Mouse (Mus musculus): ENCODE data around the gene Gm37240. TPM values are rescaled to one million over a fixed set of nuclear protein-coding genes. Genes with fewer than 3 reads are reported as not detected.
A peak's percentile ranks its signal among the peaks of the same experiment; 100 is the strongest.

Gm37240 gene
- polyA plus RNA-seq, 1 experiment from 2014 or later, result 0.52 TPM

DNA sequence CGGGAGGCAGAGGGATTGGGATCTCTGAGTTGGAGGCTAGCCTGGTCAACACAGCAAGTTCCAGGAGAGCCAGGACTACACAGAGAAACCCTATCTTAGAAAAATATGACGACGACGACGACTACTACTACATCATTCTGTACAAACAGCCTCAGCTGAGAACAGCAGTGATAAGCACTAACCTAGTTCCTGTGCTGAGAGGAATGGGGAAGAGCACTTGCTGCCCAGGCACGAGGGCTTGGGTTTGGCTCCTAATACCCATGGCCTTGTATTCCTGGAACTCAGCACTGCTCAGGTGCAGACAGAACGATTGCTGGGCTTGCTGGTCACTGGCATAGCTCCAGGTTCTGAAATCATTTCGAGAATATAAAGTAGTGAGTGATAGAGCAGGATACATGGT, 1178.2 kb downstream of the Gm37240 start:
- peaks cover 4% of the 10 kb centered on the region; the same call in 1 of the 2 replicates for H3K9me3 ChIP-seq (replicated peaks)
- H3K36me3 ChIP-seq, result no peaks in the 10 kb centered on the region
- ATAC-seq, result no peak
- H3K27me3 ChIP-seq (replicated peaks), result 0 out of 2 replicates have a peak, but pooled peaks cover 4% of the 10 kb centered on the region
- no peak overlapping the region for H3K9ac ChIP-seq
- H3K4me1 ChIP-seq, result no peaks in the 10 kb centered on the region
- H3K4me3 ChIP-seq, result no peak overlapping the region
- WGBS (ENCODE audit: insufficient replicate concordance), result 52% methylated on average over 8 of the region's 8 CpGs
- H3K4me2 ChIP-seq, result no peak overlapping the region
- H3K27ac ChIP-seq, result no peak overlapping the region

DNA sequence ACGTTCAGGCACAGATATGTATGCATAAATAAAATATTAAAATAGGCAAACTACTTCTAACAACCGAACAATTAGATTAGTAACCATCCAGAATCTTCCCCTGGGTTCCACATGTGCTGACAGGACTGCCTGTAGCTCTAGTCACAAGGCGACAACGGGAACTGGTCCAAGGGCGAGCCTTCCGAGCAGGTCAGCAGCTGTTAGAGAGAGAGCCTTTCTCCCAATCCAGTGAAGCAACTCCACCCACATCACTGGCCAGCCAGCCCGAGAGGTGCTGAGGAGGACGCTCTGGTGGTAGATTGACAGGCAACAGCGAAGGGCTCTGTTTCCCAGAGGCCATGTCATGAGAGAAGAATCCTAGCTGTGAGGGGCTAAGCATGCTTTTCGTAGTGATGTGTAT, 1178.8 kb downstream of the Gm37240 start:
- Histone ChIP-seq H3K4me2 (no peak overlapping the region), H3K36me3 (no peaks in the 10 kb centered on the region), H3K4me3 (no peak overlapping the region), H3K9ac (no peak overlapping the region), H3K4me1 (peaks cover 6% of the 10 kb centered on the region), H3K27me3 (replicated peaks) (0 out of 2 replicates have a peak, but pooled peaks cover 4% of the 10 kb centered on the region), H3K9me3 (replicated peaks) (peaks cover 4% of the 10 kb centered on the region; the same call in 1 of the 2 replicates), H3K27ac (no peak overlapping the region)
- ATAC-seq, result no peak
- WGBS (ENCODE audit: insufficient replicate concordance), result 70% methylated on average over 10 of the region's 10 CpGs

DNA sequence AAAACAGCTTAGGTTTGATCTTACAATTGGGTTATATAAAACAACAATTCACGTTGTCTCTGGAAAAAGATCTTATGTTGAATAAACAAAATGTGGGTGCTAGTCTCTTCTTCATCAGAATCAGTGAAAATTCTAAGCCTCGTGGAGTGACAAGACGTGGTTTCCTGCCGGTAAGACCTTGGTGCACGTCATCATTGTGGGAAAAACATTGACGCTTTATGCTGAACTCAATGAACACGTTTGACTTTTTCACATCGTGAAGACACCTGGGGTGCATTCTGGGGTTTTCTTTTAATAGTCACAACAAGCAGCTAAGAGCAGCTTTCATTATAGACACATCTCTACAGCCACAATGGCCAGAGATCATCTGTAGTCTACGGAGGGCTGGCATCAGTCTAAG, 1182.1 kb downstream of the Gm37240 start:
- no peak overlapping the region for H3K4me3 ChIP-seq
- H3K27ac ChIP-seq, result no peak overlapping the region
- ATAC-seq, result no peak
- H3K36me3 ChIP-seq, result no peaks in the 10 kb centered on the region
- no peak overlapping the region for H3K9ac ChIP-seq
- 59% methylated on average over 9 of the region's 9 CpGs for WGBS (ENCODE audit: insufficient replicate concordance)
- no peak overlapping the region for H3K4me2 ChIP-seq
- H3K9me3 ChIP-seq (replicated peaks), result peaks cover 4% of the 10 kb centered on the region; the same call in 1 of the 2 replicates
- H3K4me1 ChIP-seq, result peaks cover 29% of the 10 kb centered on the region
- H3K27me3 ChIP-seq (replicated peaks), result no peaks in the 10 kb centered on the region

DNA sequence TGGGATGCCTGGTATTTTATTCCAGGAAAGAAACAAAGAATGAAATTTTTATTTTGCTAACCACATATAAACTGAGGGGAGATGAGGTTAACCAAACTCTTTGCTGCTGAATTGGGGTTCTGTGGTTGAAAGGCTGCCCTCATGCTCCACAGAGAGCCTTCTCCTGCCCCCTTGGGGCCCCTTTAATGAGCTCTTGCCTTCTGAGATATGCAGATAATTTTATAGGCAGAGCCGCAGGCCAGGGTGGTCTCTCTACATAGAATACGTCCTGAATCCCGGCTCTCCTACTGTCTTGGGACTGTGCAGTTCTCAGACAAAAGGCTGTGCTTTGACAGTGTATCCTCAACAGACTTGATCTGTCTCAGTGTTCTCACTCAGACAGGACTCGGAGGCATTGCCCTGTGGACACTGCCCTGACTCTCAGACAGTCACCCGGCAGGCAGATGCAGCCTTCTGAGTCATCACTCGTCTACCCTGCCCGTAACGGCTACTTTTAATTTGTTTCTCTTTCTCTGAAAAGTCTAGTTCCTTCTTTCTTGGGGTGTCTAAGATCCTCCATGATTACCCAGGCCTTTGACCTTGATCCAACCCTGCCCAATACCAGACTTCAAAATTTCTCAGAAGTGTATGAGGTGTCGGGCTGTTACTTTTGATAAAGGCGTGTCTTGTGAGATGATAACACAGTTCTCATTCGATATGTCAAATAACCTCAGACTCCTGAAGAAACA, 1184.1 kb downstream of the Gm37240 start:
- WGBS (ENCODE audit: insufficient replicate concordance), result 40% methylated on average over 11 of the region's 11 CpGs
- Histone ChIP-seq H3K27me3 (replicated peaks) (no peaks in the 10 kb centered on the region), H3K27ac (peak overlapping the region; percentile 64), H3K4me1 (peaks cover 35% of the 10 kb centered on the region), H3K36me3 (no peaks in the 10 kb centered on the region), H3K4me2 (peak overlapping the region; percentile 58), H3K9me3 (replicated peaks) (peaks cover 4% of the 10 kb centered on the region; the same call in 1 of the 2 replicates), H3K9ac (no peak overlapping the region), H3K4me3 (0 out of 2 replicates have a peak overlapping the region, but pooled peaks have one; percentile 4)
- ATAC-seq, result peak; percentile 90

DNA sequence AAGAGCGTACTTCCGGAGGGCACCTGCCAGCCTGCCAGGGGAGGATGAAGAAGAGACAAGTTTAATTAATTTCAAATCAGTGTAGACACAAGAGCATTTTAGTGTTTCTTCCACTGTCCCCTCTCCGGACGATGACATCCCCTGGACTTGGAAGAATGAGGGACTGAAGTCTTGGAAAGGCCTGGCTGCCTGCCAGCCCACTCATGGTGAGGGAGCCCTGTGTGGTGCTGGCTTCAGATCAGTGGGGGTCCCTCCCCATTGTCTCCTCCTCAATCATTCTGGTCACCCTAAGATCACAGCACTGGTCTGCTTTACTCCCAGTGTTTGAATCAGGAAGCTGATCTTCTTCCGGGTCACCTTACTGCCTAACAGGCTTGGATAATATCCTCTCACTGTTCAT, 1185.4 kb downstream of the Gm37240 start:
- Histone ChIP-seq H3K4me1 (peaks cover 35% of the 10 kb centered on the region), H3K27me3 (replicated peaks) (no peaks in the 10 kb centered on the region), H3K27ac (no peak overlapping the region), H3K9ac (no peak overlapping the region), H3K4me2 (no peak overlapping the region), H3K4me3 (no peak overlapping the region), H3K36me3 (no peaks in the 10 kb centered on the region), H3K9me3 (replicated peaks) (peaks cover under 1% of the 10 kb centered on the region; the same call in 1 of the 2 replicates)
- ATAC-seq, result no peak
- WGBS (ENCODE audit: insufficient replicate concordance), result 85% methylated on average over 5 of the region's 5 CpGs

DNA sequence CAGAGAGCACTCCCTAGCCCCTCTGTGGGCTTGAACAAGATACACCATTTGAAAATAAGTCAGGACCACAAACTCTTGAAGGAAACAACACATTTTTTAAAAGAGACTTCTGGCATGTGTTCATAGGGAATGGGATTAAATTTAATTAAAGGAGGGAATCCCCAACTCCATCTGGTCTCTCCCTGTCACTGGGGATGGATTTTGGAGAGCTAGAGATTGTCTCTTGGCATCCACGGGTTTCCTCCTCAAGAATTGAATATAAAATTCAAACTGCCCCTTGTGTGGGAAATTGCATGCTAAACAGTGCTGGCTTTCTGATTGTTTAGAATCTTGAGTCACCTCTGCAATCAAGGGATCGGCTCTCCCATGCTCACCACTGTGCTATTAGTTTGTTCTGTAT, 1185.8 kb downstream of the Gm37240 start:
- H3K27ac ChIP-seq, result no peak overlapping the region
- H3K4me3 ChIP-seq, result no peak overlapping the region
- H3K4me1 ChIP-seq, result peaks cover 38% of the 10 kb centered on the region
- H3K36me3 ChIP-seq, result no peaks in the 10 kb centered on the region
- H3K9ac ChIP-seq, result no peak overlapping the region
- no peaks in the 10 kb centered on the region for H3K27me3 ChIP-seq (replicated peaks)
- no peaks in the 10 kb centered on the region for H3K9me3 ChIP-seq (replicated peaks)
- H3K4me2 ChIP-seq, result no peak overlapping the region
- WGBS (ENCODE audit: insufficient replicate concordance), result 81% methylated on average over 2 of the region's 2 CpGs
- ATAC-seq, result no peak

DNA sequence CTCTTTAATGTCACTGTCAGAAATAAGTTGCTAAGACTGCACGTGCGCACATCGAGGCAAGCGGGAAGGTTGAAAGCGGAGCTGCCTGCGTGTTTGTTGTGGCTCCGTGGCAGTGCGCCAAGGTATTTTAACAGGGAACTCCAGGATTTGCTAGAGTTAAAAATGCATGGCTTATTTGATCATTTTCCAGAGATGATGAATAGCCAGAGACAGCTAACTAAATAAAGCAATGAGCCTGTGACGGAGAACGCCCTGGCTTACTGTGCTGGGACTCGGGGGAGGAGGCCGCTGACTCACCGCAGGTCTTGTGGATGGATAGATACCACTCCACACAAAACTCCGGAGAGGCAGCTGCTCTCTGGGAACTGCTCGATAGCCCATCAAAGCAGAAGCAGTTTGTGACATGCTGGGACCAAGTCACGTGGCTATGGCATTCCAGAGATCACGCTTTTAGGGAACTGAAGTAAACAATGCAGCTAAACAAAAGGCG, 1190.8 kb downstream of the Gm37240 start:
- WGBS (ENCODE audit: insufficient replicate concordance), result 56% methylated on average over 18 of the region's 18 CpGs
- H3K9ac ChIP-seq, result no peak overlapping the region
- H3K27me3 ChIP-seq (replicated peaks), result 0 out of 2 replicates have a peak, but pooled peaks cover 7% of the 10 kb centered on the region
- 0 out of 2 replicates have a peak overlapping the region, but pooled peaks have one; percentile 15 for H3K4me2 ChIP-seq
- no peak overlapping the region for H3K4me3 ChIP-seq
- no peaks in the 10 kb centered on the region for H3K36me3 ChIP-seq
- H3K9me3 ChIP-seq (replicated peaks), result no peaks in the 10 kb centered on the region
- ATAC-seq, result no peak; the same call in 1 of the 2 replicates
- peaks cover 24% of the 10 kb centered on the region for H3K4me1 ChIP-seq
- H3K27ac ChIP-seq, result no peak overlapping the region

DNA sequence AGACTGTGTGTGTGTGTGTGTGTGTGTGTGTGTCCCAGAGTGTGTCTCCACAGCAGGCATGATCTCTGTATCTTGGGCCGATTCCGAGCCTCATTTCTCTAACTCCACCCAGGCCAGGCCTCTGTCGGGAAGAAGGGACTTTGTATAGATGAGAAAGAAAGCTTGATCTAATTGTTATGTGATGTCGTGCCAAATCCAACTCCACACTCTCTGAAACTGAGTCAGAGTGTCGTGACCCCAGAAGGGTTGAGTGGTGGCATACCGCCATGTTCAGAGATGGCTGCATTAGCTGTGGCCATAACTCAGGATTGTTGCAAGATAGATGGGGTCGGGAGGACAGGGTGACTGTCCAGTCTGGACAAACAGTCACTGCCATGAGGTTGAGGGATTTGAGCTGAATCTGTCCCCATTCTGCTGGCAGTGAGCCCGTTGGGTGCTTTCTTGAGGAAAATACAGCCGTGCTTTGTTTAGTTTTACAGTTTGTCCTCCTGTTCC, 1191.4 kb downstream of the Gm37240 start:
- ATAC-seq, result no peak
- H3K36me3 ChIP-seq, result no peaks in the 10 kb centered on the region
- WGBS (ENCODE audit: insufficient replicate concordance), result 71% methylated on average over 9 of the region's 9 CpGs
- H3K4me1 ChIP-seq, result peaks cover 23% of the 10 kb centered on the region
- H3K4me2 ChIP-seq, result 0 out of 2 replicates have a peak overlapping the region, but pooled peaks have one; percentile 15
- 0 out of 2 replicates have a peak, but pooled peaks cover 7% of the 10 kb centered on the region for H3K27me3 ChIP-seq (replicated peaks)
- no peak overlapping the region for H3K9ac ChIP-seq
- H3K27ac ChIP-seq, result no peak overlapping the region
- H3K4me3 ChIP-seq, result no peak overlapping the region
- H3K9me3 ChIP-seq (replicated peaks), result no peaks in the 10 kb centered on the region

DNA sequence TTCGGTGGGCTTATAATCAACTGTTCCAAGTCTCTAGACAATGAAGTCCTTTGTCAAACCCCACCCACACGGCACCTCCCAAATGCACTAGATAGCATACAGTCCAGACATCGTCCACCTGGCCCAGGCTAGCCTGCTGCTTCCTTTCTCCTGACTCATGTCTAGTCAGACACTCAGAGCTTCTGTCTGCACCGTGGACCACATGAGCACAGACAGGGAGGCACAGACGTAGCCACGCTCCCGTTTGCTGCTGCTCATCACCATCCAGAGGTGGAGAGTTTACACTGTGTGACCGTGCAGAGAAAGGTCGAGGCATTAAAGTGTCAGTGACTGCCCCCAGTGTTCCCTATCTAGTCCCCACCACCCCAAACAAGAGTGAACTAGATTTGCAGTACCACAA, 1191.9 kb downstream of the Gm37240 start:
- Histone ChIP-seq H3K4me1 (peaks cover 18% of the 10 kb centered on the region), H3K27ac (no peak overlapping the region), H3K9ac (no peak overlapping the region), H3K9me3 (replicated peaks) (no peaks in the 10 kb centered on the region), H3K4me2 (no peak overlapping the region), H3K27me3 (replicated peaks) (0 out of 2 replicates have a peak, but pooled peaks cover 7% of the 10 kb centered on the region), H3K4me3 (no peak overlapping the region), H3K36me3 (no peaks in the 10 kb centered on the region)
- 60% methylated on average over 9 of the region's 9 CpGs for WGBS (ENCODE audit: insufficient replicate concordance)
- 0 out of 2 replicates have a peak, but pooled peaks have one; percentile 32 for ATAC-seq

DNA sequence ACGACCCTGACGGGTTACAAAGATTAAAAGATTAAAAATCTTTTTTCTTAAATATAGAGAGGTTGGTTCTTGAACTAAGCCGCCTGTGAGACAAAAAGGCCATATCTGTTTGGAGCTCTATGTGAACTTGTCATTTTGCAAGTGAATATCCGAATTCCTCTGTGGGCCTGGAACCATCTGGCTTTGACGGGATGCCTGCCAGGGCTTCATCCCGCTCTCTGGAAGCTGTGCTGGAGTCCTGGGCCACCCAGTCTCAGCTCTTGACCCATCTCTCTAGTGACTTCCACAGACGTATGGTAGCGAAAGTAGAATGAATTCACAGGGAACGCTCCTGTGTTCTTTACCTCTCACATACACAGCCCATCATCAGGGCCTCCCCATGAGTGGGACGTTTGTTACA, 1193.4 kb downstream of the Gm37240 start:
- 65% methylated on average over 10 of the region's 10 CpGs for WGBS (ENCODE audit: insufficient replicate concordance)
- ATAC-seq, result no peak
- Histone ChIP-seq H3K9ac (no peak overlapping the region), H3K36me3 (no peaks in the 10 kb centered on the region), H3K4me2 (no peak overlapping the region), H3K27me3 (replicated peaks) (peaks cover 18% of the 10 kb centered on the region; the same call in 1 of the 2 replicates), H3K27ac (no peak overlapping the region), H3K9me3 (replicated peaks) (no peaks in the 10 kb centered on the region), H3K4me1 (peaks cover 9% of the 10 kb centered on the region), H3K4me3 (no peak overlapping the region)

DNA sequence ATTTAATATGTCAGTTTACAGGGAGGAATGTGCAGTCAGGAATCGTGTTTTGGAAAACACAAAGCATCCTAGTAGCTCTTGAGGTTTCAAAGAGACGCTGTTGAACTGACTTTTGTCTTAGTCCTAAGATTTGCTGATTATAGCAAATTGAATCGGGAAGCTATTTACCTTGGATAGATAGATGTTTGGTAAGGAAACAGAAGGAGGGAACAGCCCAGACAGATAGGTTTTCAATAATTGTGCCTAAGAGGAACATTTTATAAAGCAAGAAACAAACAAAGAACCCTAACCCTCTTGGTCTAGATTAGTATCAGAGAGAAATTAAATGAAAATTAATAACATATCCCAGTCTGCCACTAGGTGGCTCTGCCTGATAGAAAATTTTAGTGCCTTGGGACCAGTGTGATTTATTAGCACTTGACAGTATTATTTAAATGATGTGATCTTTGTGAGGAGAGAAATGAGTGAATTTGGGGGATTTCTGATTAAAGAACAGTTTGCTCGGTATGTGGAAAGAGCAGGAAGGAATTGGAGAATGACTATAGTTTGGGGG, 1194.6 kb downstream of the Gm37240 start:
- WGBS (ENCODE audit: insufficient replicate concordance), result 47% methylated on average over 4 of the region's 4 CpGs
- H3K4me2 ChIP-seq, result no peak overlapping the region
- H3K36me3 ChIP-seq, result no peaks in the 10 kb centered on the region
- no peak overlapping the region for H3K27ac ChIP-seq
- no peaks in the 10 kb centered on the region for H3K9me3 ChIP-seq (replicated peaks)
- no peak for ATAC-seq
- peaks cover 24% of the 10 kb centered on the region; the same call in 1 of the 2 replicates for H3K27me3 ChIP-seq (replicated peaks)
- no peak overlapping the region for H3K4me3 ChIP-seq
- peaks cover 9% of the 10 kb centered on the region for H3K4me1 ChIP-seq
- no peak overlapping the region for H3K9ac ChIP-seq
